Mouse (Mus musculus) granulocyte monocyte progenitor cell, adult 5-6 weeks (primary cell): Measurements from ENCODE around the gene Tead3. TPM values are rescaled to one million over a fixed set of nuclear protein-coding genes. Genes with fewer than 3 reads are reported as not detected.

ENCODE experiments used
- ATAC-seq: replicated peaks from 2 replicates; pipeline ENCODE4 v1.8.0; 2016; ENCODE audit warnings: mild to moderate bottlenecking, moderate TSS enrichment, inconsistent platforms; ENCODE audit not compliant: poor library complexity, severe bottlenecking
- total RNA-seq, 2 experiments: library from RNA; stranded (forward) in 1 of 2; stranded (reverse) in 1 of 2; fragments of 200-712, 200-1000 nt in 1 of 2; fragments of >200 nt in 1 of 2; fragmentation: Nextera tagmentation in 1 of 2; gene quantifications; 2 replicates each; pipeline ENCODE4 v1.2.3; 2014 to 2017

Gene Tead3
- total RNA-seq, 2 experiments from 2014 or later, result not detected

GRCm38 (mm10) chr17:28312232-28313211, 38.1 kb downstream of the Tead3 start:
- ATAC-seq, result peak; percentile 38; the same call in 1 of the 2 replicates

DNA sequence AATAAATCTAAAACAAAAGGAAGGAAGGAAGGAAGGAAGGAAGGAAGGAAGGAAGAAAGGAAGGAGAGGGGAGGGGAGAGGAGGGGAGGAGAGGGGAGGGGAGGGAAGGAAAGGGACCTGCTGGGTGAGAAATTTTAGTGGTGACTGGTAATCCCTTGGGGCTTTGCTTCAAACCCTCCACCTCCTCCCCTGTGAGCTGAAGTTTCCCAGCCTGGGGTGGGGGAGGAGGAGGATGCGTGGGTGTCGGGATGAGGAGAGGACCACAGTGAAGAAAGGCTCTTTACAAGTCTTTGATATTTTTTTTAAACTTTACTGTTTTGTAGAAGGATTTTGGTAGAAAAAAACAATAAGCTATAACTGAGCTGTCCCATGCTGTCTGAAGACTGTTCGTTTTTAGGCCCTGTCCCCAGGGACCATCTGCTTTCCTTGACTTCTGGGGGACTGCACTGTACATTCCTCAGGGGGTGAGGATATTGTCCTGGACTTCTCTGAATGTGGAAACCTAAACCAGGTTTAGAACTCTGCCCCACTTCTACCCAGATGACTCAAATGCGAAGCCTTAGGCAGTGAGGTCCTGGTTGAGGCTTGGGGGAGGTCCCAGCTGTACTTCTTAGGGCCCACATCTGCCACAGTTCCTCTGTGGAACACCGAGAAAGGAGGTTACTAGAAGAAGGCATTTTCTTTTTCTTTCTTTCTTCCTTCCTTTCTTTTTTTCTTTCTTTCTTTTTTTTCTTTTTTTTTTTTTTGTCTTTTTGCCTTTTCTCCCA, 39.1 kb downstream of the Tead3 start:
- ATAC-seq, result no peak

- ATAC-seq, result no peak
Observed at GRCm38 (mm10) chr17:28310831-28311230, 39.8 kb downstream of the Tead3 start.

DNA sequence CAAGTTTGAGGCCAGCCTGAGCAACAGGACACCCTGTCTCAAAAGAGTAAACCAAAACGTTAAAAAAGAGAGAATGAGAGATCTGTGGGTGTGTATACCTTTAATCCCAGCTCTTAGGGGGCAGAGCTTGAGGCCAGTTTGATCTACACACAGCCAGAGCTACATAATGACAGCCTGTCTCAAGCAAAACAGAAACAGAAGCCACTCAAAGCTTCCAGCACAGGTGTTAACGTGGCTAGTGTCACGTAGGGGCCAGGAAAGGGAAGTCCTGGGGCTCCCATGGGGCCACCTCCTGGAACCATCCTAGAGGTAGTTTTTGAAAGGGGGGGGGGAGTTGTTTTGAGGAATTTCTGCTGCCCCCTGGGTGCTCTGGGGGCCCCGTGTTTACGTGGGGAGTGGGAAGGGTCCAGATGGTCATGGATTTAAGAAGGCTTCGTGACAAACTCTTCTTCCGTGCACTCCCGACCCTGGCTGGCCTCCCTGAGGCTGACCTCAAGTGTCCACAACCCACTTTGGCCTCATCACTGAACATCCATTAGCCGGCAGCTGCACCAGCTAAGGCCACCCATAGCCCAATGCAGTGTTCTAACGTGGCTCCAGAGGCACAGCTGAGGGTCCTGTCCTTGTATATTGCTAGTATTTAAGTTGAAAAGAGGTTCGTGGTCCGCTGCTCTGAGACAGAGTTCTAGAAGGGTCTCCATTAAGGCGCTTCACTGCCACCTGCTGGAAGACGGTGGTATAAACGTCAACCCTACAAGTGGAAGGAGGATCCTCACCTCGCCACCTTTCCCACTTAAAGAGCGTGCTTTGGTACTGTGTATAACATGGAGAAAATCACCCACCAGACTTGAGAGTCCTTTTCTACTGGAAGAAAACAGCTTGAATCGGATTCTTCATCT, 42.1 kb downstream of the Tead3 start:
- peak; percentile 58 for ATAC-seq

GRCm38 (mm10) chr17:28305172-28305571, 45.4 kb downstream of the Tead3 start:
- ATAC-seq, result no peak

- ATAC-seq, result no peak
Observed at GRCm38 (mm10) chr17:28300850-28301249, 49.8 kb downstream of the Tead3 start.

DNA sequence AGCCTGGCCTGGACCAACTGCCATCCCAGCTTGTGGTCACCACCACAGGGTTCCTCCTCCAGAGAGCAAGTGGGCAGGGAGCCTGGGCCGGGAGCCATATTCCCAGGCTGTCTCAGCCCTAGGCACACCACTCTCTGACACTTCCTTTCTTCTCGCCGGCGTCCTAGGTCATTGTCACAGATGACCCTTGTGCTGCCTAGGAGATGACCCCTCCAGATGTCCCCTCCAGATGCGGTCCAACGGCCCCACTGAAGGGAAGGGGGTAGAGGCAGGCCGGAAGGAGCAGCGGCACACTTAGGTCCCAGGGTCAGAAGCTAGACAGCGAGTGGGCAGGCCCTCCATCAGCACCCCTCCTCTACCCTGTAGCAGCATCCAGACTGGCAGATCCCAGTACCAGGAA, 50.3 kb downstream of the Tead3 start:
- ATAC-seq, result 0 out of 2 replicates have a peak, but pooled peaks have one; percentile 4

GRCm38 (mm10) chr17:28299669-28300320, 50.8 kb downstream of the Tead3 start:
- peak; percentile 4; the same call in 1 of the 2 replicates for ATAC-seq

DNA sequence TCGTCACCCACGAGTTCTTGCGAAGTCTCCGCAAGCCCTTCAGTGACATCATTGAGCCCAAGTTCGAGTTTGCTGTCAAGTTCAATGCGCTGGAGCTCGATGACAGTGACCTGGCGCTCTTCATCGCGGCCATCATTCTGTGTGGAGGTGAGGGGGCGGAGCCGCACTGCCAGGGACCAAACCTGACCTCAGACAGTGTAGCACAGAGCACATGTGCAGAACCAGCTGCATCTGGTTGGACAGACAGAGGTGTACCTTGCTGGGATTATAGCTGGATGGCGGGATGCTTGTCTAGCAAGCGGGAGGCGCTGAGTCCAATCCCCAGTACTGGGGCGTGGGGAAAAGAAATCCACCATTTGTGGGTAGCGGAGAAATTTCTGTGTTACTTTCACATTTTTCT, 51.7 kb downstream of the Tead3 start:
- no peak for ATAC-seq

DNA sequence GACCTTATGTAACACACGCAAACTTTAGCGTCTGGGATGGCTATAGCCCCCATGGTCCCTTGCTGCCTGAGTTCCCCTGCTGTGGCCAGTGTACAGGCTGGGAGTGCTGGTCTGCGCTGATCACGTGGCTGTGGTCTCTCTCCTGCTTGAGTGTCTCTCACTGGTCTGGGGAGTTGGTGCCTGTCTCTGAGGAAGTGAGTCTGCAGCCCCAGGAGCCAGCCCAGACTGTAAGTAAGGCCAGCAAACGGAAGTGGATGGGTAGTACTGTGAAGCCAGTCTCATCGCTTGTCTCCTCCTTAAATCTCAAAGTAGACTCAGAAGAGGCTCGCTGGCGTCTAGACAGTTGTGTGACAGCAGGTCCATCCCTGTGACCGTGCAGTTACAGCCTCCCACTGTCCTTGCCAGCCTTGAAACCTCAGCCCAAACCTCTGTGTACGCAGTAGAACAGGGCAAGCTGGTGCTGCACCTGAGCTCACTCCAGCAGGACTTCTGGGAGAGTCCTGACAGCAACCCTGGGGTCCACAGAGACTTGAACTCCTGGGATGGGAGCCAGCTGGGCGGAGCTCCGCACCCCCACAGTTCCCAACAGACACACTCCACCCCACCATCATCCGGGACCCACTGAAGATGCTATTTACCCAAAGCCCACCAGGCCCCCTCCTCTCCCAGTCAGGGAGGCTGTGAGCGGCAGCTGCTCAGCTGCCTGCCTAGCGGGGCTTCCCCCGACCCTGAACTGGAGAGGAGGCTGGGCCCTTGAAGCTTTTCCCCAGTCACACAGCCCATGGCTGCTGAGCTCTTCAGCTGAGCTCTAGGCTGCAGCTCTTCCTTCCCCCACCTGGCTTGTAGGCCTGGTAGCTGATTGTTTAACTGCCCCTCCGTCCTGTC, 55.9 kb downstream of the Tead3 start:
- peak; percentile 92 for ATAC-seq

- no peak for ATAC-seq
Observed at GRCm38 (mm10) chr17:28293716-28294115, 56.9 kb downstream of the Tead3 start.

DNA sequence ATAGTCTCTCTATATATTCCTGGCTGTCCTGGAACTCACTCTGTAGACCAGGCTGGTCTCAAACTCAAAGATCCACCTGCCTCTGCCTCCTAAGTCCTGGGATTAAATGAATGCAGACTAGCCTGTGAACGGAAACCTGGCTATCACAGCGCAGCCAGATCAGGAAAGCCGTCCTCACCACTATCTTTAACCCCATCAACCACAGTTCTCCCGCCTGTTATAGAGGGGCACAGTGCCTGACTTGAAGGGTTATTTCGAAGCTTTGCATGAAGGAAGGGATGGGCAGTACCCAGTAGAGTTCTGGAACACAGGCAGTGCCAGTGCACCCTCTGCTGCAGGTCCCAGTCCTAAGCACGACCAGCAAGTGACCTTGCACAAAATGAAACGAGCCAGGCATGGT, 59.3 kb downstream of the Tead3 start:
- no peak for ATAC-seq

DNA sequence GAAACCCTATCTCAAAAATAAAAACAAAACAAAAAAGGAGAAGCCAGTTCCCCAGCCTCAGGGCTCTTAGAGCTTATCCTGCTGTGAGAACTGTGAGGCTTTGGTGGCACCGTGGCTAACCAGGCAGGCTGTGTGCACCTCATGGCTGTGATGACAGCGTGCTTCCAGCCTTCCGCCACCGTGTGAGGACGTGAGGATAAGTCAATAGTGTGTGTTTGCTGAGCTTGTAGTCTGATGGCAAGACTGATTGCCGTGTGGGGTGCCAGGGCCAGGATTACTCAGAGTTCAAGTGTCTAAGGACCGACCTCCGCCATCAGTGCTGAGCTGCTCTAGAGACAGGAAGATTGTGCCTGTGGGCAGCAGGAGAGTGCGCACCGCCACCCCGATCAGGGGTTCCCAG, 59.9 kb downstream of the Tead3 start:
- ATAC-seq, result no peak

DNA sequence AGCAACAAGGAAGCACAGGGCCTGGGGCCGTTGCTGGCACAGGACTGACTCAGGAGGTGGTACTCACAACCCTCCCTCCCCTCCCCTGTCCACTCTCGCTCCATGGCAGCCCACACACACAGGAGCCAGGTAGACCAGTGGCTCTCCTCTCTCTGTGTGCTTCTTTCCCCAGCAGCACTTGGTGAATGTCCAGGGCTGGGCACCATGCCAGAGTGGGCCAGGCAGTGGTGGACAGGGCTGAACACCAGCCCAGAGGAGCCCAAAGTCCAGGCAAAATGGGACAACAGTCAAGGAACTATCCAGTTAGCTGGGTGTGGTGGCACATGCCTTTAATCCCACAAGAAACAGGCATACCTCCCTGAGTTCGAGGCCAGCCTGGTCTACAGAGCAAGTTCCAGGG, 60.4 kb downstream of the Tead3 start:
- no peak for ATAC-seq

- no peak for ATAC-seq
Observed at GRCm38 (mm10) chr17:28287980-28288379, 62.6 kb downstream of the Tead3 start.

DNA sequence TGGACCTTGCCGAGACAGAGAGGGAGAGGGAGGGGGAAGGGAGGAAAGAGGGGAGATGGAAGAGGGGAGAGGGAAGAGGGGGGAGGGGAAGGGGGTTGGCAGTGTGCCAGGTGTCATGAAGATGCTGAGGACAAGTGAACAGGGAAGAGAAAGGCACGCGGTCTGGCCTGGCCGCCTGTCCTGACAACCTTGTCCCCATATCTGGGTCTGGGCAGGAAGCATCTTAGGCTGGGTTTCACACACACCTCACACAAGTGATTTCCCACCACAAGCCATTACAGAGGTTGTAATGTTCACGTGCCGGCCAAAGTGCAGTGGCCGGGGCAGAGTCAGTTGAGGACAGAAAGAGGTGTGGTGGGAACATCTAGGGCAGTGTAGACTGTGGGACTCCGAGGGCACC, 63.0 kb downstream of the Tead3 start:
- no peak; the same call in 1 of the 2 replicates for ATAC-seq

- ATAC-seq, result no peak
Observed at GRCm38 (mm10) chr17:28286964-28287363, 63.7 kb downstream of the Tead3 start.

DNA sequence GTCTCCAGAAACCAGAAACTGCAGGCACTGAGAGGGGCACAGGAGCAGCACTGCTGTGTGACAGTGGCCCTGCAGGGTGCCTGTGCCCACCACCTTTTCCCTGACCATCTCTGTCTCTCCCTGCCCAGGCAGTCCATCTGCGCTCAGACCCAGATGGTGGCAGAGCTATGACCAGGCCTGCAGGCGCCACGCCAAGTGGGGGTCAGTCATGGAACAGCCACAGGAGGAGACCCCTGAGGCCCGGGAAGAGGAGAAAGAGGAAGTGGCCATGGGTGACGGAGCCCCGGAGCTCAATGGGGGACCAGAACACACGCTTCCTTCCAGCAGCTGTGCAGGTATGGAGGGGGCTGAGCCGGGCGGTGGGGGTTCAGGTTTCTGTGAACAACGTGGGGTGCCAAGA, 64.5 kb downstream of the Tead3 start:
- peak; percentile 38 for ATAC-seq

- ATAC-seq, result peak; percentile 54
Observed at GRCm38 (mm10) chr17:28283199-28283598, 67.4 kb downstream of the Tead3 start.
